Mouse (Mus musculus): ENCODE measurements around the gene Mtus2. TPM values are rescaled to one million over a fixed set of nuclear protein-coding genes. Genes with fewer than 3 reads are reported as not detected.
A peak's percentile ranks its signal among the peaks of the same experiment; 100 is the strongest.

Gene Mtus2
- polyA plus RNA-seq, 1 experiment from 2014 or later: 3.5 TPM

GRCm38 (mm10) chr5:148108314-148108713, 151.2 kb downstream of the Mtus2 start:
- H3K4me3 ChIP-seq: no peak overlapping the region
- H3K36me3 ChIP-seq (replicated peaks): no peaks in the 10 kb centered on the region
- peaks cover 9% of the 10 kb centered on the region for H3K4me1 ChIP-seq
- 0 out of 2 replicates have a peak overlapping the region, but pooled peaks have one; percentile 56 for H3K27ac ChIP-seq
- H3K27me3 ChIP-seq (ENCODE audit: poor library complexity, severe bottlenecking): no peaks in the 10 kb centered on the region
- WGBS: 66% methylated on average over 9 of the region's 9 CpGs
- no peaks in the 10 kb centered on the region for H3K9me3 ChIP-seq
- DNase-seq (ENCODE audit: extremely low spot score, low spot score): no peak

GRCm38 (mm10) chr5:148115207-148115817, 158.2 kb downstream of the Mtus2 start:
- H3K4me1 ChIP-seq: no peaks in the 10 kb centered on the region
- no peak for DNase-seq (ENCODE audit: extremely low spot score, low spot score)
- WGBS: 80% methylated on average over 15 of the region's 15 CpGs
- no peak overlapping the region for H3K4me3 ChIP-seq
- no peaks in the 10 kb centered on the region for H3K36me3 ChIP-seq (replicated peaks)
- no peak overlapping the region for H3K27ac ChIP-seq
- H3K9me3 ChIP-seq: no peaks in the 10 kb centered on the region
- H3K27me3 ChIP-seq (ENCODE audit: poor library complexity, severe bottlenecking): no peaks in the 10 kb centered on the region

- H3K4me1 ChIP-seq: no peaks in the 10 kb centered on the region
- no peaks in the 10 kb centered on the region for H3K27me3 ChIP-seq (ENCODE audit: poor library complexity, severe bottlenecking)
- DNase-seq (ENCODE audit: extremely low spot score, low spot score): no peak
- H3K27ac ChIP-seq: no peak overlapping the region
- no peaks in the 10 kb centered on the region for H3K9me3 ChIP-seq
- H3K36me3 ChIP-seq (replicated peaks): no peaks in the 10 kb centered on the region
- WGBS: 83% methylated on average over 12 of the region's 12 CpGs
- H3K4me3 ChIP-seq: no peak overlapping the region
Observed at GRCm38 (mm10) chr5:148124354-148124753, 167.2 kb downstream of the Mtus2 start.

- Histone ChIP-seq H3K4me3 (no peak overlapping the region), H3K4me1 (peaks cover 15% of the 10 kb centered on the region), H3K36me3 (replicated peaks) (no peaks in the 10 kb centered on the region), H3K27me3 (ENCODE audit: poor library complexity, severe bottlenecking) (no peaks in the 10 kb centered on the region), H3K27ac (no peak overlapping the region), H3K9me3 (no peaks in the 10 kb centered on the region)
- WGBS: 63% methylated on average over 8 of the region's 8 CpGs
- DNase-seq (ENCODE audit: extremely low spot score, low spot score): no peak
Observed at GRCm38 (mm10) chr5:148130691-148131457, 173.8 kb downstream of the Mtus2 start.

- 77% methylated on average over 10 of the region's 10 CpGs for WGBS
- no peaks in the 10 kb centered on the region for H3K36me3 ChIP-seq (replicated peaks)
- H3K9me3 ChIP-seq: no peaks in the 10 kb centered on the region
- DNase-seq (ENCODE audit: extremely low spot score, low spot score): no peak
- no peak overlapping the region for H3K4me3 ChIP-seq
- peaks cover 15% of the 10 kb centered on the region for H3K4me1 ChIP-seq
- H3K27ac ChIP-seq: no peak overlapping the region
- no peaks in the 10 kb centered on the region for H3K27me3 ChIP-seq (ENCODE audit: poor library complexity, severe bottlenecking)
Observed at GRCm38 (mm10) chr5:148131458-148132131, 174.5 kb downstream of the Mtus2 start.

- peaks cover 15% of the 10 kb centered on the region for H3K4me1 ChIP-seq
- no peaks in the 10 kb centered on the region for H3K9me3 ChIP-seq
- H3K36me3 ChIP-seq (replicated peaks): no peaks in the 10 kb centered on the region
- WGBS: 92% methylated on average over 9 of the region's 9 CpGs
- no peak for DNase-seq (ENCODE audit: extremely low spot score, low spot score)
- no peak overlapping the region for H3K4me3 ChIP-seq
- no peaks in the 10 kb centered on the region for H3K27me3 ChIP-seq (ENCODE audit: poor library complexity, severe bottlenecking)
- H3K27ac ChIP-seq: no peak overlapping the region
Observed at GRCm38 (mm10) chr5:148133448-148134060, 176.4 kb downstream of the Mtus2 start.

GRCm38 (mm10) chr5:148141662-148142061, 184.5 kb downstream of the Mtus2 start:
- Histone ChIP-seq H3K4me1 (no peaks in the 10 kb centered on the region), H3K27ac (no peak overlapping the region), H3K27me3 (ENCODE audit: poor library complexity, severe bottlenecking) (no peaks in the 10 kb centered on the region), H3K4me3 (no peak overlapping the region), H3K36me3 (replicated peaks) (no peaks in the 10 kb centered on the region), H3K9me3 (no peaks in the 10 kb centered on the region)
- DNase-seq (ENCODE audit: extremely low spot score, low spot score): no peak
- 94% methylated on average over 3 of the region's 3 CpGs for WGBS

- H3K4me1 ChIP-seq: no peaks in the 10 kb centered on the region
- H3K9me3 ChIP-seq: peaks cover 7% of the 10 kb centered on the region
- no peak overlapping the region for H3K4me3 ChIP-seq
- no peak for DNase-seq (ENCODE audit: extremely low spot score, low spot score)
- WGBS: 85% methylated on average over 12 of the region's 12 CpGs
- H3K36me3 ChIP-seq (replicated peaks): no peaks in the 10 kb centered on the region
- no peak overlapping the region for H3K27ac ChIP-seq
- H3K27me3 ChIP-seq (ENCODE audit: poor library complexity, severe bottlenecking): no peaks in the 10 kb centered on the region
Observed at GRCm38 (mm10) chr5:148146200-148146823, 189.2 kb downstream of the Mtus2 start.

GRCm38 (mm10) chr5:148151894-148152599, 194.9 kb downstream of the Mtus2 start:
- H3K9me3 ChIP-seq: peaks cover 7% of the 10 kb centered on the region
- DNase-seq (ENCODE audit: extremely low spot score, low spot score): no peak
- 83% methylated on average over 14 of the region's 14 CpGs for WGBS
- peaks cover 21% of the 10 kb centered on the region for H3K4me1 ChIP-seq
- no peaks in the 10 kb centered on the region for H3K36me3 ChIP-seq (replicated peaks)
- no peak overlapping the region for H3K27ac ChIP-seq
- no peaks in the 10 kb centered on the region for H3K27me3 ChIP-seq (ENCODE audit: poor library complexity, severe bottlenecking)
- no peak overlapping the region for H3K4me3 ChIP-seq

- WGBS: 78% methylated on average over 13 of the region's 13 CpGs
- DNase-seq (ENCODE audit: extremely low spot score, low spot score): no peak
- H3K27ac ChIP-seq: no peak overlapping the region
Observed at GRCm38 (mm10) chr5:148152600-148153402, 195.7 kb downstream of the Mtus2 start.

GRCm38 (mm10) chr5:148153403-148153713, 196.2 kb downstream of the Mtus2 start:
- Histone ChIP-seq H3K4me3 (no peak overlapping the region), H3K36me3 (replicated peaks) (no peaks in the 10 kb centered on the region), H3K9me3 (peaks cover 4% of the 10 kb centered on the region), H3K27me3 (ENCODE audit: poor library complexity, severe bottlenecking) (no peaks in the 10 kb centered on the region), H3K27ac (no peak overlapping the region), H3K4me1 (peaks cover 21% of the 10 kb centered on the region)
- 80% methylated on average over 9 of the region's 9 CpGs for WGBS
- no peak for DNase-seq (ENCODE audit: extremely low spot score, low spot score)

More at GRCm38 (mm10) chr5:148152600-148153402, 195.7 kb downstream of the Mtus2 start:
- Histone ChIP-seq H3K27me3 (ENCODE audit: poor library complexity, severe bottlenecking) (no peaks in the 10 kb centered on the region), H3K4me1 (peaks cover 21% of the 10 kb centered on the region), H3K4me3 (no peak overlapping the region), H3K36me3 (replicated peaks) (no peaks in the 10 kb centered on the region), H3K9me3 (peaks cover 7% of the 10 kb centered on the region)

Data from forebrain, embryonic 10.5 days (tissue).